Mouse (Mus musculus): Measurements from ENCODE around the gene Nop9.

DNA sequence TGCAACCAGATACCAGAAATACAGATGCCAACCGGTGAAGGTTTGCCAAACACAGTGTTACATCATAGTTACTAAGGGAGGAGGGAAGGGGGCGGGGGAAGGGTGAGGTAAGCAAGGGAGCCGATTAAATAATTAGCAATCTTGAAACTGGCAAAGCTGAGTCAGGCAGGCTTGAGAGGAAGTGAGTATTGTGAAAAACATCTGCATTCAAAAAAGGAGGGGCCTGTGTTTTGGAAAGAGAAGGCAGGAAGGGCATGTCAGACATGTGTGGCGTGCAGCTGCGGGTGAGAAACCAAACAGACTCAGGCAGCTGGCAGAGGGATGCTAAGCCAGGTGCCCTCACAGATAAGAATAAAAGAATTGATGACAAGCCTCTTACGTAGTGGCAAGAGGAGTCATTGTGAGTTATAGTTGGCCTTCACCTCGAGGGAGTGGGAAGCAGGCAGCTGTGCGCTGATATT lies 21.1 kb upstream of the Nop9 start:
- TF ChIP-seq ZNF384 (IDR thresholded peaks at IDR 0.05; ENCODE audit: low read depth, low read length) (no peak), MAFK (IDR thresholded peaks at IDR 0.05; ENCODE audit: insufficient read depth, low read depth, low read length) (no peak), CHD2 (IDR thresholded peaks at IDR 0.05; ENCODE audit: low read depth, low read length) (no peak), ZC3H11A (IDR thresholded peaks at IDR 0.05; ENCODE audit: borderline replicate concordance, low read depth, low read length) (no peak), HCFC1 (IDR thresholded peaks at IDR 0.05; ENCODE audit: borderline replicate concordance, insufficient read depth, low read length) (no peak)
